Mouse (Mus musculus): ENCODE data around the gene Kcnq1. TPM values are rescaled to one million over a fixed set of nuclear protein-coding genes. Genes with fewer than 3 reads are reported as not detected.

Kcnq1 gene
- total RNA-seq, 1 experiment from 2014 or later: 3.6 TPM

GRCm38 (mm10) chr7:143428142-143428813 is 322.1 kb downstream of the Kcnq1 start:
- DNase-seq: no peak

- no peak for DNase-seq
These were observed 322.8 kb downstream of the Kcnq1 start for GRCm38 (mm10) chr7:143428814-143429499.

- DNase-seq: no peak
These were observed 326.5 kb downstream of the Kcnq1 start for GRCm38 (mm10) chr7:143432631-143433030.

GRCm38 (mm10) chr7:143433331-143433730 is 327.2 kb downstream of the Kcnq1 start:
- DNase-seq: peak; percentile 60

GRCm38 (mm10) chr7:143437231-143437893 is 331.2 kb downstream of the Kcnq1 start:
- no peak for DNase-seq

- peak; percentile 21 for DNase-seq
These were observed 331.9 kb downstream of the Kcnq1 start for GRCm38 (mm10) chr7:143437894-143438581.

- DNase-seq: no peak
These were observed 332.8 kb downstream of the Kcnq1 start for GRCm38 (mm10) chr7:143438965-143439364.

GRCm38 (mm10) chr7:143444580-143444954 is 338.4 kb downstream of the Kcnq1 start:
- no peak for DNase-seq

GRCm38 (mm10) chr7:143444955-143445648 is 338.9 kb downstream of the Kcnq1 start:
- DNase-seq: peak; percentile 13

- DNase-seq: peak; percentile 22
These were observed 339.7 kb downstream of the Kcnq1 start for GRCm38 (mm10) chr7:143445651-143446460.

GRCm38 (mm10) chr7:143447130-143447529 is 341.0 kb downstream of the Kcnq1 start:
- peak; percentile 26 for DNase-seq

GRCm38 (mm10) chr7:143458963-143459331 is 352.8 kb downstream of the Kcnq1 start:
- DNase-seq: no peak

GRCm38 (mm10) chr7:143459332-143460211 is 353.4 kb downstream of the Kcnq1 start:
- DNase-seq: peak; percentile 68

GRCm38 (mm10) chr7:143460217-143460834 is 354.2 kb downstream of the Kcnq1 start:
- no peak for DNase-seq

- DNase-seq: peak; percentile 90
These were observed 354.7 kb downstream of the Kcnq1 start, which contains the start of gene Cdkn1c for GRCm38 (mm10) chr7:143460874-143461273. TSS of gene Cdkn1c (minus strand) at chr7:143461050.

GRCm38 (mm10) chr7:143461294-143461870 is 355.2 kb downstream of the Kcnq1 start:
- no peak for DNase-seq

GRCm38 (mm10) chr7:143461920-143462319 is 355.8 kb downstream of the Kcnq1 start:
- DNase-seq: no peak

GRCm38 (mm10) chr7:143462516-143462915 is 356.4 kb downstream of the Kcnq1 start:
- DNase-seq: no peak

GRCm38 (mm10) chr7:143463865-143464415 is 357.8 kb downstream of the Kcnq1 start:
- peak; percentile 87 for DNase-seq
